Mouse (Mus musculus) cerebellum, postnatal 4 days (tissue): ENCODE measurements around the gene Tprkb.
A peak's percentile ranks its signal among the peaks of the same experiment; 100 is the strongest.
"Not testable (repeated sequence)": the region's sequence is repeated elsewhere in the genome, so short reads cannot be mapped to it uniquely, and the experiment has no call there.

ENCODE experiments used
- DNase-seq, 2 experiments: peaks; one replicate each; pipeline ENCODE4 v3.0.0; 2022; ENCODE audit warnings: low spot score in 2 of 2, mixed read lengths in 1 of 2

Gene Tprkb

DNA sequence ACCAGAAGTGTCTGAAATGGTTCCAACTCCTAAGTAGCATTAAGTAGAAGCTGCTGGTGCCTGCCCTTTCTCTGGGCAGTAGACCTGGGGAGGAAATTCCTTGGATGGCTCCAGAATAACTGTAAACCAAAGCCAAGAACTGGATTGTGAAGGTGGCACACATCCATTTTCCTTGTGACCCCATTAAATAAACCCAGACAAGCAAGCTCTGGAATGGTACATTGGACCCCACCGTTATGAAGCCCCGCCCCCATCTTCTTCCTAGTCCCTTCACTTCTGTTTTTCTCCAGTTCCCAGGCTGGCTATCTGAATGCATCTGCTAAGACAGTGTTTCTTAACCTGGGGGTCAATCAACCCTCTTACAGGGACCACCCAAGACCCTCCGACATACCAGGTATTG is at the start of gene Tprkb:
TSS of gene Tprkb (plus strand) at position 279 of the 400 bp plus-strand sequence.
- no peak for DNase-seq

DNA sequence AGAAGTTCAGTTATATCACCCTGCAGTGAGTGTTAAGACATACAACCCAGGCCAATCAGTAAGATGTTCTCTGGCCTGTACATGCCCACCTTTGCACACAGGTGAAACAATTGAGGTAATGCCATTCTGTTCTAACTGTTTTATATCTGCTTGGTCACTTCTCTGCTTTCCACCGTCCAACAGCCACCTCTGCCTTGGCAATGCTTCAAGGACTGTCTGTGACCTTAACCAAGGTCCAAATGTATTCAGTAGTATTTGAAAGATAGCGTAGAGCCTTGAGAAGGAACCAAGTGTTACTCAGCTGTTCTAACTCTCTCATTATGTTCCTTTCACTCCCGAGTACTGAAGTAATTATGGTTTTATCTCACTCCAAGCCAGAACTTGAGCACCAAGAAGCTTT is 49.1 kb upstream of the Tprkb start:
- DNase-seq = no peak

DNA sequence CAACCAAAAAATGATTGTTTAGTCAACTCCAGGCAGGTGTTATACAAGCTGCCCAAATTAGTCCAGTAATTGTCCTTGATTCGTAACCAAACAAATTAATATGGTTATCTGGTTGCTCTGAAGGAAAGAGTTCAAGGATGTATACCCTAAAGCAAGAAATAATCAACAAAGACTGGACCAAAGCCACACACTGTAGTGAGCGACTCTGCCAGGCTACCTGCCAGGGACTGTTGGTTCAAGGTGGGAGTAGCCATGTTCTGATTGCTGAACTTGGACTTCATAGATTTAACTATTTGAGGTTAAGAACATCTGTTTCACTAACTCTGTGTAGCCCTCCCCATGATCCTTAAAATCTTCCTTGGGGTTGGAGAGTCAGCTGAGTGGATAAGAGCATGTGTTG is 48.5 kb upstream of the Tprkb start:
- DNase-seq = no peak

DNA sequence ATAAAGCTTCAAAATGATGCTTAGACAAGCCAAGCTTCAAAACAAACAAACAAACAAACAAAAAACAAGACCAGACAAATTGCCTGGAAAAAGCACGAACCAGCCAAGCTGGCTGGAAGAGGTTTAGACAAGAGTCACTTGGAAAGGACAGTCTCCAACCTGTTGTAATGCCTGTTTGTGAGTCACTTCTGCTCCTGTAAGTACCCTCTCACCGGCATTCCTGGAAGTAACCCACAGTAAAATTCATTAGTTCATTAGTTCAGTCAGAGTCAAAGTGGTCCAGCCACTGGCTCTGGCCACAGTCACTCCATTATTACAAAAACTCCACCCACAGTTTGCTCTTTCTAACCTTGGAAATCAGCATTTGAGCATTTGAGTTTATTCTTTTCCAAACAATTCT is 47.8 kb upstream of the Tprkb start:
- DNase-seq = no peak

DNA sequence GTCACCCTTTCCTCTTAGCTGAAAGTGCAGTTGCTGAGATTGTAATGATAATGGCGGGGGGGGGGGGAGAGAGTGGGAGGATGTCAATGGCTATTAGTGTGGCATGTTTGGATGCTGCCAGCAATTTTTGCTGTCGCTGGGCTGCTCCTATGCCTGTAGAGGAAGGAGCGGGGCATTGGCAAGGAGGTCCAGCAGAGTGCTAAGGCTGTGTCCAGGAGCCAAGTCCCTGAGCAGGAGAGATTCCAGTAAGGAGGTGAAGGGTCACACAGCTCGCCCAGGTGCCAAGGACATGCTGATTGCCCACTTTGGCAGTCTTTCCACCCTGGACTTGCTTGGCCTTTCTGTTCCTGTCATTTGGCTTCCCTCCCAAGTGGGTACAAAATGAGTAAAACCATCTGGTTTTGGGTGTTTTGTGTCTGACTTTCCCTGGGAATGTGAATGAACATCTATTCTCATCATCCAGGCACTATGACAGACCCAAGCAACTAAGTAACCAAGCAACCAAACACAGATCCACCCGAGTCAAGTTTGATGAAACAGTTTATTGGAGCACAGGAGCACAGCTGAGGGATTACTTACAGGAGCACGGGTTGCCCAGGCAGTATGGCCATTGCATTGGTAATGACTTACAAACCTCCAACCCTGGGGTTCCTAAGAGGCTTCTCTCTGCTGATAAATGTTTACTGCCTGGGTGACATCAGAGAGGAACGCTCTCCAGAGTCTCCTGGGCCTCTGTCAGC is 46.6 kb upstream of the Tprkb start:
- peak in 1 of 2 experiments; percentile 11 for DNase-seq

DNA sequence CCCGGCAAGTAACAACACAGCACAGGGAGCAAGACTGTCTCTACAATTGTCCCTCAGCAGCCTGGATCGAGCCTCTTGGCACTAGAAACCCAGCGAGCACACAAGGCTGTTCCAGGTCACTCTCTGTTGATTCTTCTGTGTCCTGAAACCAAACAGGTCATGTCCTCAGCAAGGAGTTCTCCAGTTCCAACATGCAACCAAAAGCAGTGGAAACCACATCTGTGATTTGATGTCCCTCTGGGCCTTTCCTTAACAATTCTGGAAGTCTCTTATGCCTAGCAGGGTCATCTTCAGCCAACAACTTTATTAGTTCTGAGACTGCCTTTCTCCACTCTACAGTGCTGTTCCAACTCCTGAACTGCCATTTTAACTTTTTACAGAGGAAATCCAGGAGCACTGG is 45.5 kb upstream of the Tprkb start:
- not testable (repeated sequence) for DNase-seq

DNA sequence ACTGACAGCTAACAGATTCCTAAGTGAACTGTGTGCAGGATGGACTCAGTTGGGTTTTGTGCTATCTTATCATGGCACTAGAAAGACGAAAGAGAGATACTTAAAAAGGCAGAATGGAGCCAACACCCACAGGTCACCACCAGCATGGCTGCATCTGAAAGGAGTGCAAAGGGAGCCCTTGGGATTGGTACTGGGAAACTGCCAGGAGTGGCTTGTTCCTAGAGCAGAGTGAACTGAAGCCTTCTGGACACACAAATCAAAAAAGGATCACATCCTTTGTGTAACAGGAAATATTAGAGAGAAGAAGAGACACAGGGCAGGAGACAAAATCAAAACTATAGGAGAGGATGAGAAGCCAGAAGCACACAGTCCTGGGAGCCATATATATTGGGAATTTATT is 44.7 kb upstream of the Tprkb start:
- DNase-seq = not testable (repeated sequence)

DNA sequence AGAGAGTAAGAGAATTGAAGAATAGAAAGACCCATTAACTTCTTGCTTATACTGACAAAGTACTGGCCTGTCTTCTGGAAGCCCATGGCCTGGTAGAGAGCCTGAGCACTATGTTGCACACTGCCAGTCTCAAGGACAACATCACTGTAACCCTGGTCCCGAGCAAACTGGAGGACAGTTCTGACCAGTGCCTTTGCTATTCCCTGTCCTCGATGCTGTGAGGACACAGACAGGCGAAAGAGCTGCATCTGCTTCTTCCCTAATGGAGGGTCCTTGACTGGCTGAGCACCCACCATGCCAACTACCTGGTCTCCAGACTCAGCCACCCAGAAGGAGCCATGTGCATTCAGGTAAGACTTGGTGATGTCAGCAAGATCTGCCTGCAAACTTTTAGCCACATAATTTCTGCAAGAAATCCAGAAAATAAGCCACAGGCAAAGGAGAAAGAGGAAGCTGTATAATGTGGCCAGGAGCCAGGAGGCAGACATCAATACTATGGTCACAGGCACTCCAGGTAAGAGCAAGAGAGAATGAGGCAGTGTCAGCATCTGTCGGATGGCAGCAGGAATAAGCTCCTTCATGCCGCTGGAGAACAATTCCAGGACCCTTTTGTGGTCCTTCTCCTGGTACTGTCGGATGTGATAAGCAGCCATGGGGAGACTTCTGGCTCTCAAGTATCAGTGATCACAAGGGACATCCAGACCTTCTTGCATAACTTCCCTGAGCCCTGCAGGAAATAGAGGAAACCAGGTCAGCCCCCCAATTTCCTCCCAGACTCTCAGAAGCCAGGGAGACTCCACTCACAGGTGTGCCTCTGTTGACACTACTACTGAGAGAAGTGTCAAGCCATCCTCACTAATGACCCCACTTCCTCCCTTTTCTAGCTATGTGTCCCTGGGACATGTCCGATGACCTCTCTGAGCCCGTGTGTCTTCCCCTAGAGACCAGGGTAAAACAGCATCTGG is 43.7 kb upstream of the Tprkb start:
- no peak for DNase-seq

DNA sequence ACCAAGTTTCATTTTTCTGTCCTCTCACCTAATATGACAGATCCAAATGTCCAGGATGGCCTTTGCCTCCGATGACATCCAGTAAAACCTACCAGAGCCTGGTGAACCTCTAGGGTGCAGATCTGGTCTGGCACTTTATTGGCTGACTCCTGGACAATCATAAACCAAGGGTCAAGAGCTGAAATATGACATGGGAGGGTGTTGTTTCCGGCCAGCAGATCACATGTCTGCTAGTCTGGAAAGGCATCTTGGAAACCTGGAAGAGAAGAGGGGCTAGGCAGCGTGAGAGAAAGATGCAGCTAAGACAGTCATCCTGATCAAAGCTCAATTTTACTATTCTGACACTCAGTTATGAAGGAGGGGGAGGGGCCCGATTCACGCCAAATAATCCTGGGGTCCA is 42.7 kb upstream of the Tprkb start, which contains the start of gene Nat8f2:
TSS of gene Nat8f2 (minus strand) at position 153 of the 400 bp plus-strand sequence.
- not testable (repeated sequence) for DNase-seq

DNA sequence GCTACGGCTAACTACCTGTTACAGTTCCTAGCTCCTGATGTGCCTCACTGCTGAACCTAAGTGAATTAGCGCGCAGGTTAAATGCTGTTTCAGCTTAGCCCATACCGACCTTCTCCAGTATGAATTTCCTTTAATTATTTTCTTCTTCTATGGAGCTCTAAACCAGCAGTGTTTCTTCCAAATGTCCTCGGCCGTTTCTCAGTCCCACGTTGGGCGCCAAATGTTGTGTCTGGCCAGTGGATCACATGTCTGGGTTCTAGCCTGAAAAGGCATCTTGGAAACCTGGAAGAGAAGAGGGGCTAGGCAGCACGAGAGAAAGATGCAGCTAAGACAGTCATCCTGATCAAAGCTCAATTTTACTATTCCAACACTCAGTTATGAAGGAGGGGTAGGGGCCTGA is 28.4 kb upstream of the Tprkb start:
- DNase-seq = not testable (repeated sequence)

DNA sequence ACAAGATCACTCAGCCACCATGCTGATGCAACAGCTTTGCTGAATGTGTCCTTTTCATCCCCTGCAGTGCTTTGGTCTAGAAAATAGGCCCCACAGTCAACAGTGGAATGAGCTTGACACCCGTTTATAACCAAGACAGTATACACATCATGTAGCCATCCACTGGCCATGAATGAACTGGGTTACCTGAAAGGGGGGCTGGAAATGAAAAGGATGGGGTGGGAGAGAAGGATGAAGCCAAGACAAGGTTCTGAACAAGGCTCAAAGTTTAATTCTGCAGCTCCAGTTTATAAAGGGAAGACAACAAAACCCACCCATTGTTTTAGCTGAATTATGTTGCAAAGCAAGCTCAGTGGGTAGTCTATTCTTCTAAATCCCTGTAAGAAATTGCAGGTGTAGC is 27.4 kb upstream of the Tprkb start:
- DNase-seq = no peak

DNA sequence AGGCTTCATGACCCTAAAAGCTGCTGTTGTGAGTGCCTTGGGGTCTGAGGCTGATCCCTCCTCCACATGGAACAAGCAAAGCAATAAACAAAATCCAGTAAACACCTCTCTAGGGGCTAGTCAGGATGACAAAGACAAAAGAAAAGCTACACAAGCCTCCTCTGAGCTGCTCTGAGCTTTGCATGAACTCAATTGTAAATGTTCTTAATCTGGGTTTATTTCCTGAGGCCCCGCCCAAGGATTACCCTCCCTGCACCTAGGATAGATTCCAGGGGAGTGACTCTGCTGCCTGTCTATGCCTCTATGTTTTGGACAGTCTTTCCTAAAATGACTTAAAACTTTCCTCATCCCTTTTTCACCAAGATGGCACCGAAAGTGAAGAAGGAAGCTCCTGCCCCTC is 22.7 kb upstream of the Tprkb start:
- DNase-seq = no peak

DNA sequence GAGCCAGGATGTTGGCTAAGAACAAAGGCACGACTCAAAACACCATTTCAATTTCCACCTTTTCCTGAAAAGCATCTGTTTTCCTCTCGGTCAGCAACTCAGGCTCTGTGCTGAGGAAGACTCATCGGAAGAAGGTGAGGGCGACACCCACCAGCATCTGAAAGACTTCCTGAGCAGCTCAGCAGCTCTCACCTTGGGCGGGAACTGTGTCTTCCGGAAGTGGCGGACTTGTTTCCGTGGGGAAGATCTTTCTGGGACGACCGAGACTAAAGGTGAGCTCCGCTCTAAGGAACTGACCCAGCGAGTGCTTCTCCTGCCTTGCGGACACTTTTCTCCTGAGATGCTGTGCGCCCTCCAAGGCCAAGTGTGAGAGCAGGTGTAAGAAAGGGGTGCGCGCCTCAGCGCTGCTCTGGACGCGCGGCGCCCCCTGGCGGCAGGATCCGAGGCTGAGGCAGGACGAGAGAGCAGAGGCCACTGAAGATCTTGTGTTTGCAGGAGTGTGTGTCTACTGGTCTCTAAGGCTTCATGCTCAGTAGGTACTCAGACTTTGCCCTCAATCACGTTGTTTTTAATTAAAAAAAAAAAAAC is 16.5 kb upstream of the Tprkb start:
- DNase-seq = not testable (repeated sequence)

DNA sequence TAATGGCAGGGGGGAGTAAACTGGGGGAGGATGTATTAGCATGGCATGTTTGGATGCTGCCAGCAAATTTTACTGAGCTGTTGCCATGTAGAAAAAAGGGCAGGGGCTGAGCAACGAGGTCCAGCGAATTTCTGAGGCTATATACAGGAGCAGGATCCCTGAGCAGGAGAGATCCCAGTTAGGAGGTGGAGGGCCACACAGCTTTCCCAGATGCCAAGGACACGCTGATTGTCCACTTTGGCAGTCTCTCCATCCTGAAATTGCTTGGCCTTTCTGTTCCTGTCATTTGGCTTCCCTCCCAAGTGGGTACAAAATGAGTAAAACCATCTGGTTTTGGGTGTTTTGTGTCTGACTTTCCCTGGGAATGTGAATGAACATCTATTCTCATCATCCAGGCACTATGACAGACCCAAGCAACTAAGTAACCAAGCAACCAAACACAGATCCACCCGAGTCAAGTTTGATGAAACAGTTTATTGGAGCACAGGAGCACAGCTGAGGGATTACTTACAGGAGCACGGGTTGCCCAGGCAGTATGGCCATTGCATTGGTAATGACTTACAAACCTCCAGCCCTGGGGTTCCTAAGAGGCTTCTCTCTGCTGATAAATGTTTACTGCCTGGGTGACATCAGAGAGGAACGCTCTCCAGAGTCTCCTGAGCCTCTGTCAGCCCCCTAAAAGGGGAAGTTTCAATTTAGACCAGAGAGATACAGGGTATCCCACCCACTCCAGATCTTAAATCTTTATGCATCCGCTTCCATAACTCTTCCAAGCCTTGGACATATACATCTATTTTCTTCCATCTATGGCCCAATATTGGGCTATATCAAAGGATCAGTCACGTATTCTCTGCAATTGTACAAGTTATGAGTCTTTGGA is 12.8 kb upstream of the Tprkb start:
- DNase-seq = not testable (repeated sequence)

DNA sequence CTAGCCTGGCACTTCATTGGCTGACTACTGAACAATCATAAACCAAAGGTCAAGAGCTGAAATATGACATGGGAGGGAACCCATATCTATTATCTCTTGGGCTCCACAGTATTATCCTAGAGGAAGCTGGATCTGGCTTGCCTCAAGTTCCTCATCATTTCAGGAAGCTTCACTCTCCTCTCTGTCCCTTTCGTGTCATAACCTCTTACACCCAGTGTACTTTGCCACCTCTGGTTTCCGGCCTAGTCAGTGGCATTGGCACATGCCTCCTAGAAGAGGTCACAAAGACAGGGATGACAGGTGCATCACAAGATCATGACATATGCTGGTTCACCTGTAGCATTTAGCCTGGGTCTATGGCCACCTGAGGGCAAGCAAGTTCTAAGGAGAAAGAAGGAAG is 9.4 kb upstream of the Tprkb start:
- no peak for DNase-seq

DNA sequence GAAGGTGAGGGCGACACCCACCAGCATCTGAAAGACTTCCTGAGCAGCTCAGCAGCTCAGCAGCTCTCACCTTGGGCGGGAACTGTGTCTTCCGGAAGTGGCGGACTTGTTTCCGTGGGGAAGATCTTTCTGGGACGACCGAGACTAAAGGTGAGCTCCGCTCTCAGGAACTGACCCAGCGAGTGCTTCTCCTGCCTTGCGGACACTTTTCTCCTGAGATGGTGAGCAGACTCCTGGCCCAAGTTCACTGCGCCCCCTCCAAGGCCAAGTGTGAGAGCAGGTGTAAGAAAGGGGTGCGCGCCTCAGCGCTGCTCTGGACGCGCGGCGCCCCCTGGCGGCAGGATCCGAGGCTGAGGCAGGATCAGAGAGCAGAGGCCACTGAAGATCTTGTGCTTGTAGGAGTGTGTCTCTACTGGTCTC is 7.0 kb upstream of the Tprkb start, which contains the start of gene Nat8f4:
TSS of gene Nat8f4 (minus strand) at position 243 of the 420 bp plus-strand sequence.
- DNase-seq = peak; percentile 66 to 82

DNA sequence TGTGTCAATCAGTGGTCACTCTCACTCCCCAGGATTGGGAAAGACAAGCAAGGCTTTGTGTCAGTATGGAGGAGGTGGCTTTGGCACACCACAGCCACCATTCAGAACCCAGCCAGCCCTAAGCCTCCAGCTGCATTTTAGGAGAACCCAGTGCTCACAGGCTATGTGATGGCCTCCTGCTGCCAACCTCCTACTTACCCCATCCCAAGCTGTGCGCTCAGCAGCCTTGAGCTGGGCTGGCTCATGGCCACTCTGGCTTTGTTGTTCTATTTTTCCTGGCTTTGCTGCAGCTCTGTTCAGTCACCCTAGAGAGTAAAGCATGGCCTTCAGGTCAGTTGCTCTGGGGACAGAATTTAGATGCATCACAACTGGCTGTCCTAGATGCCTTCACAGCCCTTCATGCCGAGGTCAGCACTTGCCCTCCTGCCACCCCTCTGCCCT is 4.7 kb upstream of the Tprkb start:
- DNase-seq = peak in 1 of 2 experiments; percentile 35

DNA sequence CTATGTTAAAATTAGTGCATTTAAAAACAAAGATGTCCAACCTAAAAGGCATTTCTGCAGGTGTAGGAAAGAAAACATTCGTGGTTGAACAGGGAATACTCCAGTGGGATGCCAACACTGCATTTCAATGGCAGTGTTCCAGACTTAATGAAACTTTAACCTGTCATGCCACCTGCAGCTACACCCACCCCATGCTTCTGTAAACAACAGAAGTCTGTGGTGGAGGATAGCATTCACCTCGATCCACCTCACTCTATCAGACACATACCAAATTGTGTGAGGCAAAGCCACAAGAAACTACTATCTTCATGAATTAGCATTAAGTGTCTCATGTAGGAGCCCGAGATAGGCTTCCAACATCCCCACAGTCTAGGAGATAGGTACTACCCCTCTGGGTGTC is 3.3 kb upstream of the Tprkb start:
- DNase-seq = no peak

DNA sequence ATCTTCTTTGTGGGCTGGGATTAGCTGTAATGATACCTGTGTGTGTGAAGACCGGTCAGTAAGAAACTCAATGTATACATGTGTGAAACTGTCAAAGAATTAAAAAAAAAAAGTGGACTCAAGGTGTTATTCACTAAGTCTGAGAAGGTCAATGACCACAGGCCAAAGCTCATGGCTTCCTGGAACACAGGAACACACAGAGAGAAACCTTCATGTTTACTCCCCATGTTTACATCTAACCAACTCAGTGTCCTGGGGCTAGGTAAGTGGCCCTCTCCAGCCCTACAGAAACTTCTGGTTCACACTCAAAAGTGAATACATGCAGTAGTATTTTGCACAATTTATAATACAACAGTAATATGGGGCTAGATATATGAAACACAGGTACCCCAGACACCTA is 2.0 kb upstream of the Tprkb start:
- DNase-seq = no peak

DNA sequence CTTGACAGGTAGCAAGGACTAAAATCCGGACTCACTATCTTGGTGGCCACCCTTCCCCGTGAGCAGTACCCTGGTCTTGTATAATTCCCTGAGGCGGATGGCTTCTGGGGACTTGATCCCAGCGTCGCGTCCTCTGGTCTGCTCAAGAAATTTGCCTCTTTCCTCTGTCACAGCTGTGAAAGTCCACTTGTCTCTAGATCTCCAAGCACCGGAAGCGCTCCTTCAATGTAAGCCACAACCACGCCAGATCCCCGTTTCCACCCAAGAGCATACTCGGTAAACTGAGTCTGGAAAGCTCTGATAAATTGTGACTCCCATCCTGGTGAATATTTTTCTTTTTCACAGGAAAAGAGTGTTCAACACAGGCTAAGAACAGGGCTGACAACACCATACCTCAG is 3.5 kb downstream of the Tprkb start:
- no peak for DNase-seq
